Mouse (Mus musculus): Measurements from ENCODE around the gene Tmem208. TPM values are rescaled to one million over a fixed set of nuclear protein-coding genes. Genes with fewer than 3 reads are reported as not detected.
A peak's percentile ranks its signal among the peaks of the same experiment; 100 is the strongest.

The Tmem208 gene
- total and polyA plus RNA-seq, 3 experiments = 94.5 to 149 TPM; not detected in 1

GRCm38 (mm10) chr8:105280567-105280966, 45.6 kb upstream of the Tmem208 start:
- Histone ChIP-seq H3K36me3 (ENCODE audit: control insufficient read depth in 1 of 2, insufficient read depth in 2 of 2, low read length in 2 of 2) (peaks cover 0 to 27% of the 10 kb centered on the region in 2 experiments; a peak in 2 of 4 replicates), H3K4me1 (ENCODE audit: control insufficient read depth in 1 of 2, insufficient read depth in 2 of 2, low read length in 2 of 2) (peaks cover 12 to 38% of the 10 kb centered on the region in 2 experiments), H3K4me3 (ENCODE audit: control insufficient read depth in 1 of 2, insufficient read depth in 1 of 2, low read depth in 2 of 2, low read length in 2 of 2) (no peak overlapping the region), H3K9me3 (replicated peaks; ENCODE audit: insufficient read depth, low read length) (no peaks in the 10 kb centered on the region), H3K27me3 (ENCODE audit: control insufficient read depth in 1 of 2, insufficient read depth in 2 of 2, low read length in 2 of 2) (no peaks in the 10 kb centered on the region), H3K27ac (ENCODE audit: control insufficient read depth, low read depth, low read length) (no peak overlapping the region), H3K9ac (ENCODE audit: control insufficient read depth, low read depth, low read length, poor library complexity, severe bottlenecking) (no peak overlapping the region), H3K79me2 (ENCODE audit: control insufficient read depth, insufficient read depth, low read length, poor library complexity) (no peaks in the 10 kb centered on the region)
- DNase-seq (ENCODE audit: low read depth, low spot score) = no peak
- no peak for TF ChIP-seq ZKSCAN1 (IDR thresholded peaks at IDR 0.05; ENCODE audit: low read depth, low read length)
- no peak for TF ChIP-seq MAZ (IDR thresholded peaks at IDR 0.05; ENCODE audit: low read depth, low read length)
- no peak for TF ChIP-seq CHD2 (IDR thresholded peaks at IDR 0.05; ENCODE audit: low read length)
- no peak for TF ChIP-seq EP300 (IDR thresholded peaks at IDR 0.05; ENCODE audit: low read depth in 1 of 2, low read length in 2 of 2)
- no peak for TF ChIP-seq SIN3A (IDR thresholded peaks at IDR 0.05; ENCODE audit: low read length)
- TF ChIP-seq CHD1 (IDR thresholded peaks at IDR 0.05; ENCODE audit: low read depth, low read length) = no peak
- no peak for TF ChIP-seq JUND (IDR thresholded peaks at IDR 0.05; ENCODE audit: low read depth, low read length)
- no peak for TF ChIP-seq BHLHE40 (IDR thresholded peaks at IDR 0.05; ENCODE audit: borderline replicate concordance, low read depth, low read length)

DNA sequence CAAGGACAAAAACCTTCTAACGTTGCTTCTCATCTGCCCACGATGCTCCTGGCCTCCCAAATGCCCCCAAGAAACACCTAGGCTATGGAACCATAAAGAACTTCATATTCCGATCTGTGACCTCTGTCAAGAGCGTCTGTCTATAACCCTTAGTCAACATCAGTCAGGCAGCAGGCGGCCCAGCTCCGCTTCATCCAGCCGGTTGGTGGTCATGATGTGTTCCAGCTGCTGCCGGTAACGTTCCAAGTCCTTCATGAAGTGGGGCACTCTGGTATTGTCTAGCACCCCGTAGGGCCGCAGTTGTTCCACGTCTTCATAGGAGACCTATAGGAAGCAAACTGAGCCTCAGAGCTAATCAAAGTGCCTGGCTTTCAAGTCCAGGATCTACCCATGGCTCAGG, 44.3 kb upstream of the Tmem208 start:
- H3K4me3 ChIP-seq (ENCODE audit: control insufficient read depth in 1 of 2, insufficient read depth in 1 of 2, low read depth in 2 of 2, low read length in 2 of 2) = no peak overlapping the region
- H3K9me3 ChIP-seq (replicated peaks; ENCODE audit: insufficient read depth, low read length) = no peaks in the 10 kb centered on the region
- peaks cover 0 to 27% of the 10 kb centered on the region in 2 experiments; a peak in 2 of 4 replicates for H3K36me3 ChIP-seq (ENCODE audit: control insufficient read depth in 1 of 2, insufficient read depth in 2 of 2, low read length in 2 of 2)
- peak overlapping the region; percentile 68 for H3K27ac ChIP-seq (ENCODE audit: control insufficient read depth, low read depth, low read length)
- H3K9ac ChIP-seq (ENCODE audit: control insufficient read depth, low read depth, low read length, poor library complexity, severe bottlenecking) = no peak overlapping the region
- H3K79me2 ChIP-seq (ENCODE audit: control insufficient read depth, insufficient read depth, low read length, poor library complexity) = peaks cover 3% of the 10 kb centered on the region; the same call in 1 of the 2 replicates
- DNase-seq (ENCODE audit: low read depth, low spot score) = no peak
- H3K27me3 ChIP-seq (ENCODE audit: control insufficient read depth in 1 of 2, insufficient read depth in 2 of 2, low read length in 2 of 2) = no peaks in the 10 kb centered on the region
- peaks cover 12 to 38% of the 10 kb centered on the region in 2 experiments for H3K4me1 ChIP-seq (ENCODE audit: control insufficient read depth in 1 of 2, insufficient read depth in 2 of 2, low read length in 2 of 2)
- TF ChIP-seq ZNF384 (IDR thresholded peaks at IDR 0.05; ENCODE audit: low read depth, low read length) (no peak), EP300 (IDR thresholded peaks at IDR 0.05; ENCODE audit: low read depth in 1 of 2, low read length in 2 of 2) (no peak), USF1 (IDR thresholded peaks at IDR 0.05; ENCODE audit: low read depth, low read length) (no peak), E2F4 (IDR thresholded peaks at IDR 0.05; ENCODE audit: borderline replicate concordance, low read depth, low read length) (no peak), USF2 (IDR thresholded peaks at IDR 0.05; ENCODE audit: borderline replicate concordance in 1 of 2, insufficient read depth in 1 of 2, low read depth in 1 of 2, low read length in 2 of 2) (no peak), TAL1 (IDR thresholded peaks at IDR 0.05; ENCODE audit: low read length) (no peak), JUND (IDR thresholded peaks at IDR 0.05; ENCODE audit: low read depth, low read length) (no peak), RCOR1 (IDR thresholded peaks at IDR 0.05; ENCODE audit: low read depth, low read length) (no peak), UBTF (IDR thresholded peaks at IDR 0.05; ENCODE audit: borderline replicate concordance, insufficient read depth, low read depth, low read length) (no peak), MAZ (IDR thresholded peaks at IDR 0.05; ENCODE audit: low read depth, low read length) (no peak), ELF1 (IDR thresholded peaks at IDR 0.05; ENCODE audit: low read depth, low read length) (no peak), ZMIZ1 (IDR thresholded peaks at IDR 0.05; ENCODE audit: low read depth, low read length) (no peak), RAD21 (IDR thresholded peaks at IDR 0.05; ENCODE audit: low read depth, low read length) (no peak), ETS1 (IDR thresholded peaks at IDR 0.05; ENCODE audit: low read depth, low read length) (no peak), KAT2A (conservative IDR thresholded peaks at IDR 0.05; ENCODE audit: low read depth, low read length) (no peak), SMC3 (IDR thresholded peaks at IDR 0.05; ENCODE audit: low read depth, low read length) (no peak), NRF1 (IDR thresholded peaks at IDR 0.05; ENCODE audit: insufficient read depth, low read depth, low read length, poor library complexity, severe bottlenecking) (no peak)
